Mouse (Mus musculus): Measurements from ENCODE around the gene Rftn1. TPM values are rescaled to one million over a fixed set of nuclear protein-coding genes. Genes with fewer than 3 reads are reported as not detected.
A peak's percentile ranks its signal among the peaks of the same experiment; 100 is the strongest.

Rftn1 gene
- polyA plus RNA-seq (2012; rRNA removed), result 2.8 and 3.3 TPM in 2 replicates

- H3K27ac ChIP-seq (ENCODE audit: control insufficient read depth, insufficient read depth, low read depth, low read length), result no peak within 1 kb of the TSS
- peaks cover 14% of the 10 kb centered on the region for H3K4me1 ChIP-seq (ENCODE audit: control insufficient read depth, insufficient read depth, low read length)
- H3K36me3 ChIP-seq (ENCODE audit: control insufficient read depth, insufficient read depth, low read length), result no peaks in the 10 kb centered on the region
- TF ChIP-seq POLR2A (IDR thresholded peaks at IDR 0.05; ENCODE audit: control insufficient read depth, low read depth, low read length) (no peak), CTCF (IDR thresholded peaks at IDR 0.05; ENCODE audit: control insufficient read depth, insufficient read depth, insufficient replicate concordance, low read depth, low read length) (no peak)
- H3K4me3 ChIP-seq (ENCODE audit: control insufficient read depth, low read depth, low read length), result peak within 1 kb of the TSS; percentile 45
- no peaks in the 10 kb centered on the region for H3K27me3 ChIP-seq (ENCODE audit: control insufficient read depth, insufficient read depth, low read length)
Measured at GRCm38 (mm10) chr17:50190131-50191015, at the start of gene Rftn1. Rftn1 (minus strand) TSS chr17:50190674.

GRCm38 (mm10) chr17:50237818-50238610 is 47.5 kb upstream of the Rftn1 start:
- no peaks in the 10 kb centered on the region for H3K27me3 ChIP-seq (ENCODE audit: control insufficient read depth, insufficient read depth, low read length)
- H3K4me3 ChIP-seq (ENCODE audit: control insufficient read depth, low read depth, low read length), result peak overlapping the region; percentile 75
- H3K36me3 ChIP-seq (ENCODE audit: control insufficient read depth, insufficient read depth, low read length), result peaks cover 1% of the 10 kb centered on the region; the same call in 1 of the 2 replicates
- TF ChIP-seq POLR2A (IDR thresholded peaks at IDR 0.05; ENCODE audit: control insufficient read depth, low read depth, low read length), result no peak
- TF ChIP-seq CTCF (IDR thresholded peaks at IDR 0.05; ENCODE audit: control insufficient read depth, insufficient read depth, insufficient replicate concordance, low read depth, low read length), result no peak
- peaks cover 22% of the 10 kb centered on the region for H3K4me1 ChIP-seq (ENCODE audit: control insufficient read depth, insufficient read depth, low read length)
- peak overlapping the region; percentile 98 for H3K27ac ChIP-seq (ENCODE audit: control insufficient read depth, insufficient read depth, low read depth, low read length)

GRCm38 (mm10) chr17:50237436-50237709 is 46.9 kb upstream of the Rftn1 start:
- TF ChIP-seq POLR2A (IDR thresholded peaks at IDR 0.05; ENCODE audit: control insufficient read depth, low read depth, low read length) (no peak), CTCF (IDR thresholded peaks at IDR 0.05; ENCODE audit: control insufficient read depth, insufficient read depth, insufficient replicate concordance, low read depth, low read length) (peak; percentile 94; the same call in 1 of the 2 replicates)
- Histone ChIP-seq H3K27ac (ENCODE audit: control insufficient read depth, insufficient read depth, low read depth, low read length) (peak overlapping the region; percentile 98; the same call in 1 of the 2 replicates), H3K4me3 (ENCODE audit: control insufficient read depth, low read depth, low read length) (peak overlapping the region; percentile 75)

GRCm38 (mm10) chr17:50236702-50237435 is 46.4 kb upstream of the Rftn1 start:
- Histone ChIP-seq H3K36me3 (ENCODE audit: control insufficient read depth, insufficient read depth, low read length) (peaks cover 1% of the 10 kb centered on the region; the same call in 1 of the 2 replicates), H3K27ac (ENCODE audit: control insufficient read depth, insufficient read depth, low read depth, low read length) (no peak overlapping the region; the same call in 1 of the 2 replicates), H3K27me3 (ENCODE audit: control insufficient read depth, insufficient read depth, low read length) (no peaks in the 10 kb centered on the region), H3K4me3 (ENCODE audit: control insufficient read depth, low read depth, low read length) (peak overlapping the region; percentile 75), H3K4me1 (ENCODE audit: control insufficient read depth, insufficient read depth, low read length) (peaks cover 21% of the 10 kb centered on the region)
- TF ChIP-seq CTCF (IDR thresholded peaks at IDR 0.05; ENCODE audit: control insufficient read depth, insufficient read depth, insufficient replicate concordance, low read depth, low read length), result no peak
- TF ChIP-seq POLR2A (IDR thresholded peaks at IDR 0.05; ENCODE audit: control insufficient read depth, low read depth, low read length), result no peak

More at GRCm38 (mm10) chr17:50237436-50237709, 46.9 kb upstream of the Rftn1 start:
- Histone ChIP-seq H3K4me1 (ENCODE audit: control insufficient read depth, insufficient read depth, low read length) (peaks cover 21% of the 10 kb centered on the region), H3K27me3 (ENCODE audit: control insufficient read depth, insufficient read depth, low read length) (no peaks in the 10 kb centered on the region), H3K36me3 (ENCODE audit: control insufficient read depth, insufficient read depth, low read length) (peaks cover 1% of the 10 kb centered on the region; the same call in 1 of the 2 replicates)

- Histone ChIP-seq H3K4me1 (ENCODE audit: control insufficient read depth, insufficient read depth, low read length) (peaks cover 21% of the 10 kb centered on the region), H3K4me3 (ENCODE audit: control insufficient read depth, low read depth, low read length) (peak overlapping the region; percentile 45), H3K36me3 (ENCODE audit: control insufficient read depth, insufficient read depth, low read length) (peaks cover 1% of the 10 kb centered on the region; the same call in 1 of the 2 replicates), H3K27ac (ENCODE audit: control insufficient read depth, insufficient read depth, low read depth, low read length) (no peak overlapping the region), H3K27me3 (ENCODE audit: control insufficient read depth, insufficient read depth, low read length) (no peaks in the 10 kb centered on the region)
- no peak for TF ChIP-seq POLR2A (IDR thresholded peaks at IDR 0.05; ENCODE audit: control insufficient read depth, low read depth, low read length)
- no peak for TF ChIP-seq CTCF (IDR thresholded peaks at IDR 0.05; ENCODE audit: control insufficient read depth, insufficient read depth, insufficient replicate concordance, low read depth, low read length)
Measured at GRCm38 (mm10) chr17:50235943-50236701, 45.6 kb upstream of the Rftn1 start.

- TF ChIP-seq CTCF (IDR thresholded peaks at IDR 0.05; ENCODE audit: control insufficient read depth, insufficient read depth, insufficient replicate concordance, low read depth, low read length) (no peak), POLR2A (IDR thresholded peaks at IDR 0.05; ENCODE audit: control insufficient read depth, low read depth, low read length) (no peak)
- no peak overlapping the region for H3K27ac ChIP-seq (ENCODE audit: control insufficient read depth, insufficient read depth, low read depth, low read length)
- H3K4me1 ChIP-seq (ENCODE audit: control insufficient read depth, insufficient read depth, low read length), result peaks cover 16% of the 10 kb centered on the region
Measured at GRCm38 (mm10) chr17:50233956-50234355, 43.5 kb upstream of the Rftn1 start.

More at GRCm38 (mm10) chr17:50233956-50234355, 43.5 kb upstream of the Rftn1 start:
- H3K4me3 ChIP-seq (ENCODE audit: control insufficient read depth, low read depth, low read length), result no peak overlapping the region
- H3K36me3 ChIP-seq (ENCODE audit: control insufficient read depth, insufficient read depth, low read length), result no peaks in the 10 kb centered on the region
- no peaks in the 10 kb centered on the region for H3K27me3 ChIP-seq (ENCODE audit: control insufficient read depth, insufficient read depth, low read length)
